Mouse (Mus musculus) kidney, adult 2 months (tissue): Measurements from ENCODE around the gene Sowaha.

Experiments used
- CTCF ChIP-seq: fragments of 200-500 bp; conservative IDR thresholded peaks from 2 replicates; pipeline ENCODE4 v1.5.1; 2011; ENCODE audit warnings: low read depth, mild to moderate bottlenecking, control low read depth, low read length, moderate library complexity, mixed read lengths; ENCODE audit not compliant: insufficient read depth, insufficient read length
- POLR2A ChIP-seq: fragments of 200-500 bp; IDR thresholded peaks from one replicate; pipeline ENCODE4 v1.6.1; 2011; ENCODE audit warnings: low read depth, low read length, control low read depth

- no peak for TF ChIP-seq POLR2A
- no peak for TF ChIP-seq CTCF
These were observed 28.7 kb downstream of the Sowaha start for GRCm38 (mm10) chr11:53451361-53451760.
